Mouse (Mus musculus) urinary bladder, postnatal 36 days (tissue): ENCODE results near the gene Enpp5.
A peak's percentile ranks its signal among the peaks of the same experiment; 100 is the strongest.

Experiments
- DNase-seq, 2 experiments: peaks; one replicate each; pipeline ENCODE4 v3.0.0; 2022; ENCODE audit warnings: low spot score in 2 of 2, mixed read lengths in 1 of 2

Gene Enpp5

GRCm38 (mm10) chr17:44078631-44079350 is at the start of gene Enpp5:
Gene Enpp5, plus strand, starts transcription at chr17:44078813.
- peak; percentile 82 to 88 for DNase-seq

GRCm38 (mm10) chr17:44029616-44030015 is 49.0 kb upstream of the Enpp5 start:
- DNase-seq = no peak

- DNase-seq = no peak
Observed at GRCm38 (mm10) chr17:44030776-44031587, 47.6 kb upstream of the Enpp5 start.

GRCm38 (mm10) chr17:44035005-44035404 is 43.6 kb upstream of the Enpp5 start:
- no peak for DNase-seq

- peak in 1 of 2 experiments; percentile 25 for DNase-seq
Observed at GRCm38 (mm10) chr17:44038656-44039055, 40.0 kb upstream of the Enpp5 start.

- DNase-seq = no peak
Observed at GRCm38 (mm10) chr17:44040449-44040848, 38.2 kb upstream of the Enpp5 start.

- no peak for DNase-seq
Observed at GRCm38 (mm10) chr17:44042301-44042700, 36.3 kb upstream of the Enpp5 start.

GRCm38 (mm10) chr17:44042861-44043260 is 35.8 kb upstream of the Enpp5 start:
- peak in 1 of 2 experiments; percentile 12 for DNase-seq

- no peak for DNase-seq
Observed at GRCm38 (mm10) chr17:44053427-44053826, 25.2 kb upstream of the Enpp5 start.

- no peak for DNase-seq
Observed at GRCm38 (mm10) chr17:44057123-44057522, 21.5 kb upstream of the Enpp5 start.

- DNase-seq = no peak
Observed at GRCm38 (mm10) chr17:44058145-44058544, 20.5 kb upstream of the Enpp5 start.

- DNase-seq = no peak
Observed at GRCm38 (mm10) chr17:44060781-44061180, 17.8 kb upstream of the Enpp5 start.

- peak; percentile 20 to 45 for DNase-seq
Observed at GRCm38 (mm10) chr17:44061289-44061890, 17.2 kb upstream of the Enpp5 start.

GRCm38 (mm10) chr17:44068876-44069275 is 9.7 kb upstream of the Enpp5 start:
- DNase-seq = no peak

- DNase-seq = no peak
Observed at GRCm38 (mm10) chr17:44071680-44072079, 6.9 kb upstream of the Enpp5 start.

GRCm38 (mm10) chr17:44075601-44076000 is 3.0 kb upstream of the Enpp5 start:
- no peak for DNase-seq

- peak in 1 of 2 experiments; percentile 25 for DNase-seq
Observed at GRCm38 (mm10) chr17:44076051-44076680, 2.4 kb upstream of the Enpp5 start.

GRCm38 (mm10) chr17:44077146-44077842 is 1.3 kb upstream of the Enpp5 start:
- peak in 1 of 2 experiments; percentile 23 for DNase-seq

GRCm38 (mm10) chr17:44077843-44078160 is 811 bp upstream of the Enpp5 start:
- DNase-seq = no peak

- DNase-seq = no peak
Observed at GRCm38 (mm10) chr17:44083156-44083555, 4.5 kb downstream of the Enpp5 start.

GRCm38 (mm10) chr17:44088226-44088625 is 9.6 kb downstream of the Enpp5 start:
- DNase-seq = no peak
